ENCODE assay signal across 9 mouse cellular contexts in genomic region chr4:133966271-133966940, GRCm38 (mm10). TPM values are rescaled to one million over a fixed set of nuclear protein-coding genes. Genes with fewer than 3 reads are reported as not detected.
A peak's percentile ranks its signal among the peaks of the same experiment; 100 is the strongest.
DNase-seq lines count a peak whose midpoint lies in the region; ATAC-seq and TF ChIP-seq lines count a peak whose summit lies in the region.
"Had no signal": no experiment of that assay in that cellular context is flagged by ENCODE, and none has a peak within 500 bp of the region (broad histone marks: within the 10 kb centered on the region; RNA-seq: fewer than 3 reads in every experiment).

No protein-coding gene starts in this region.

- H3K27me3 ChIP-seq in embryonic facial prominence, embryonic 11.5 days (ENCODE audit: control insufficient read depth, insufficient read depth, low read length), result no peaks in the 10 kb centered on the region
- H3K27me3 ChIP-seq in myocyte (ENCODE audit: control insufficient read depth, insufficient read depth, insufficient read length), result no peaks in the 10 kb centered on the region

- no peaks in the 10 kb centered on the region for H3K9me3 ChIP-seq in embryonic facial prominence, embryonic 11.5 days (replicated peaks; ENCODE audit: control insufficient read depth, low read length)

- no peak for TF ChIP-seq POLR2A in myocyte (IDR thresholded peaks at IDR 0.05; ENCODE audit: insufficient read length, low read depth)

- H3K27ac ChIP-seq in layer of hippocampus, adult 2 months, result peak overlapping the region; percentile 100
- H3K27ac ChIP-seq in embryonic facial prominence, embryonic 11.5 days (replicated peaks; ENCODE audit: low read depth, low read length), result no peak overlapping the region

- H3K36me3 ChIP-seq in embryonic facial prominence, embryonic 11.5 days (replicated peaks; ENCODE audit: control insufficient read depth, insufficient read depth, low read depth, low read length), result peaks cover 10% of the 10 kb centered on the region
- peaks cover 11% of the 10 kb centered on the region for H3K36me3 ChIP-seq in myocyte (ENCODE audit: control insufficient read depth, insufficient read depth)

- H3K4me1 ChIP-seq in embryonic facial prominence, embryonic 11.5 days (ENCODE audit: control insufficient read depth, insufficient read depth, low read length), result peaks cover 6% of the 10 kb centered on the region; the same call in 1 of the 2 replicates

- DNase-seq in layer of hippocampus, adult 2 months (ENCODE audit: low spot score in 2 of 2), result no peak
- DNase-seq in layer of hippocampus, postnatal 10 days (ENCODE audit: low spot score in 2 of 2), result no peak
- no peak for DNase-seq in embryonic facial prominence, embryonic 11.5 days (ENCODE audit: low spot score)
- peak; percentile 54 for DNase-seq in induced T-regulatory cell, adult 2 months (ENCODE audit: low read depth)
- no peak for DNase-seq in cerebellum, adult 8-10 months
- no peak for DNase-seq in right cerebral cortex, postnatal 25 days
- no peak for DNase-seq in ovary, postnatal 10 days (ENCODE audit: low spot score)

- peak overlapping the region; percentile 79 for H3K4me3 ChIP-seq in layer of hippocampus, adult 2 months
- H3K4me3 ChIP-seq in embryonic facial prominence, embryonic 11.5 days (ENCODE audit: low read depth, low read length), result peak overlapping the region; percentile 73
- peak overlapping the region; percentile 52 for H3K4me3 ChIP-seq in myocyte

- ATAC-seq in embryonic facial prominence, embryonic 11.5 days (replicated peaks; ENCODE audit: insufficient number of reproducible peaks, low FRiP score, low TSS enrichment, low read depth), result no peak

- H3K9ac ChIP-seq in embryonic facial prominence, embryonic 11.5 days (replicated peaks; ENCODE audit: low read length), result peak overlapping the region; percentile 82

- H3K79me2 ChIP-seq in myocyte (ENCODE audit: control insufficient read depth, insufficient read depth), result peaks cover 14% of the 10 kb centered on the region

- TF ChIP-seq CTCF in layer of hippocampus, adult 2 months (conservative IDR thresholded peaks at IDR 0.05), result no peak

- H3ac ChIP-seq in myocyte (ENCODE audit: control insufficient read depth, insufficient read length), result no peak overlapping the region

- peak overlapping the region; percentile 35 for H3K4me2 ChIP-seq in embryonic facial prominence, embryonic 11.5 days (ENCODE audit: low read depth, low read length)
- H3K4me2 ChIP-seq in myocyte (ENCODE audit: low read depth), result peak overlapping the region; percentile 97

- 53% methylated on average over 12 of the region's 12 CpGs for WGBS in embryonic facial prominence, embryonic 11.5 days

TF ChIP-seq in myocyte, 11 proteins besides CTCF, POLR2A, EP300 and RAD21:
- TF ChIP-seq CEBPB (IDR thresholded peaks at IDR 0.05; ENCODE audit: insufficient read depth, poor library complexity, severe bottlenecking) (no peak), TCF3 (IDR thresholded peaks at IDR 0.05; ENCODE audit: insufficient read length, low read depth) (no peak), E2F4 (IDR thresholded peaks at IDR 0.05; ENCODE audit: insufficient read depth) (no peak), SRF (IDR thresholded peaks at IDR 0.05; ENCODE audit: control insufficient read depth, insufficient read length, low read depth) (no peak), USF1 (IDR thresholded peaks at IDR 0.05; ENCODE audit: low read depth) (no peak), MYOG (IDR thresholded peaks at IDR 0.05; ENCODE audit: control insufficient read depth in 1 of 3, insufficient read depth in 1 of 3, insufficient read length in 2 of 3, low read depth in 2 of 3) (no peak), MAX (IDR thresholded peaks at IDR 0.05; ENCODE audit: low read depth) (no peak), MYOD1 (IDR thresholded peaks at IDR 0.05; ENCODE audit: control insufficient read depth in 1 of 3, insufficient read length in 2 of 3, low read depth in 2 of 3) (no peak), REST (IDR thresholded peaks at IDR 0.05; ENCODE audit: insufficient read depth, insufficient read length) (no peak), POLR2AphosphoS2 (IDR thresholded peaks at IDR 0.05; ENCODE audit: insufficient read length, low read depth) (no peak), TCF12 (IDR thresholded peaks at IDR 0.05; ENCODE audit: insufficient read depth, poor library complexity, severe bottlenecking) (no peak)

RNA-seq across cellular contexts. Expression of gene Hmgn2, which starts 2.0 kb away (rescaled TPM):
- 100 to 1,000 TPM; 123 to 125 TPM for total RNA-seq in layer of hippocampus, adult 2 months (2021)
- 100 to 1,000 TPM; 199 to 225 TPM for total RNA-seq in layer of hippocampus, postnatal 10 days (2021)
- polyA plus RNA-seq in embryonic facial prominence, embryonic 11.5 days (2014; fragmentation: Nextera tagmentation; extraction: Ambion mirVana), result 3,707 and 3,970 TPM in 2 replicates
- 108 TPM for polyA plus RNA-seq in myocyte (2012; fragmentation: generic; extraction: Trizol)

RNA-seq across cellular contexts. Expression of gene Dhdds, which starts 34.3 kb away (rescaled TPM):
- total RNA-seq in layer of hippocampus, adult 2 months (2021), result 10 to 100 TPM; 61.7 to 62.9 TPM
- 10 to 100 TPM; 57.3 to 58.6 TPM for total RNA-seq in layer of hippocampus, postnatal 10 days (2021)
- polyA plus RNA-seq in embryonic facial prominence, embryonic 11.5 days (2014; fragmentation: Nextera tagmentation; extraction: Ambion mirVana), result 38.1 and 46.1 TPM in 2 replicates
- 30.5 TPM for polyA plus RNA-seq in myocyte (2012; fragmentation: generic; extraction: Trizol)

RNA-seq across cellular contexts. Expression of gene Lin28a, which starts 52.2 kb away (rescaled TPM):
- not detected for total RNA-seq in layer of hippocampus, adult 2 months (2021)
- total RNA-seq in layer of hippocampus, postnatal 10 days (2021), result not detected
- polyA plus RNA-seq in embryonic facial prominence, embryonic 11.5 days (2014; fragmentation: Nextera tagmentation; extraction: Ambion mirVana), result 0.49 and 2.2 TPM in 2 replicates
- polyA plus RNA-seq in myocyte (2012; fragmentation: generic; extraction: Trizol), result 0.16 TPM
- total RNA-seq: layer of hippocampus, postnatal 14 days had no signal
